Mouse (Mus musculus) heart, adult 2 months (tissue): ENCODE measurements around the gene Coq7. TPM values are rescaled to one million over a fixed set of nuclear protein-coding genes. Genes with fewer than 3 reads are reported as not detected.

Experiments used
- DNase-seq, 2 experiments: peaks; one replicate each; pipeline ENCODE4 v3.0.0; 2021
- H3K27ac ChIP-seq: fragments of 200-600 bp; 2 replicates; pipeline ENCODE4 v1.8.1; 2022
- H3K27me3 ChIP-seq: fragments of 200-500 bp; 2 replicates; pipeline ENCODE4 v1.6.1; 2012; ENCODE audit warnings: mild to moderate bottlenecking, low read length, inconsistent platforms, mixed read lengths; ENCODE audit not compliant: control insufficient read depth, insufficient read depth
- H3K36me3 ChIP-seq: fragments of 200-500 bp; 2 replicates; pipeline ENCODE4 v1.6.1; 2012; ENCODE audit warnings: low read length, inconsistent platforms; ENCODE audit not compliant: control insufficient read depth, insufficient read depth
- H3K4me1 ChIP-seq: fragments of 200-500 bp; 2 replicates; pipeline ENCODE4 v1.6.1; 2011; ENCODE audit warnings: low read length; ENCODE audit not compliant: control insufficient read depth, insufficient read depth
- H3K4me3 ChIP-seq: fragments of 200-600 bp; 2 replicates; pipeline ENCODE4 v1.8.1; 2022
- H3K79me2 ChIP-seq: fragments of 200-500 bp; replicated peaks from 2 replicates; pipeline ENCODE4 v1.6.1; 2012; ENCODE audit warnings: mild to moderate bottlenecking, inconsistent platforms, low read length, moderate library complexity, mixed read lengths; ENCODE audit not compliant: control insufficient read depth, insufficient read depth
- H3K9ac ChIP-seq: fragments of 200-500 bp; 2 replicates; pipeline ENCODE4 v1.6.1; 2012; ENCODE audit warnings: low read depth, mild to moderate bottlenecking, control low read depth, inconsistent platforms, low read length, mixed read lengths
- CTCF ChIP-seq: fragments of 200-600 bp; IDR thresholded peaks from 2 replicates; pipeline ENCODE4 v1.8.1; 2022; ENCODE audit warnings: antibody characterized with exemption, mild to moderate bottlenecking, moderate library complexity
- EP300 ChIP-seq: fragments of 200-500 bp; IDR thresholded peaks from 2 replicates; pipeline ENCODE4 v1.6.1; 2011; ENCODE audit warnings: low read depth, low read length, control low read depth; ENCODE audit not compliant: insufficient read depth
- POLR2A ChIP-seq: fragments of 200-500 bp; IDR thresholded peaks from 2 replicates; pipeline ENCODE4 v1.6.1; 2011; ENCODE audit warnings: mild to moderate bottlenecking, low read depth, low read length, control low read depth; ENCODE audit not compliant: insufficient read depth
- WGBS: fragments of 180-500 bp; shearing (Covaris S2); methylation state at CpG from one replicate; pipeline ENCODE4 v1.1.7; 2018; 5-methylcytosine and 5-hydroxymethylcytosine counted together
- intact Hi-C: fragments of 180-260 bp; cut with DNase I; formaldehyde crosslinking; loops from one replicate; pipeline ENCODE4 v1.15.1; 2025
- polyA plus RNA-seq: library from polyadenylated mRNA; depleted of rRNA; stranded (reverse); fragments of >200 nt; gene quantifications from 2 replicates; pipeline ENCODE4 v1.2.3, GENCODE M21; 2012
- total RNA-seq, 2 experiments: library from RNA; stranded (reverse); gene quantifications; 2 replicates each; pipeline ENCODE4 v1.2.3; 2021

Gene Coq7
- total and polyA plus RNA-seq, 3 experiments: 110 to 151 (median 128) TPM

DNA sequence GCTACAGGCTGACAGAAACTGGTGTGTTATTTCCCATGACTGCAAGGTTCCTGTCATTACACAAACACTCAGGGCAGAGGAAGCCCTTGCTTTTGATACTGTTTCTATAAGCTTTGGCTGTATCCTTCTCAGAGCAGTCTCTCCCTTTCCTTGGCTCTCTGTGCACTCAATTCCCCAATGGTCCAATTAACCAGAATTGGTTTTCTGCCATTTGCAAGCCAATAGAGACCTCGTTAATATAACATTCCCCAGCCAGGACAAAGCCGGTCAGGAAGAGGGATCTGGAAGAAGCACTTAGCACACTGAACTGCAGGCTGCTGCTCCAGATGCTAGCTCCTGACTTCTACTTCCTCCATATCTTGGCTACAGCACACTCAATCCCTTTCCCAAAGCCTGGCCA lies 21.1 kb upstream of the Coq7 start:
- no peaks in the 10 kb centered on the region for H3K27me3 ChIP-seq
- H3K36me3 ChIP-seq: no peaks in the 10 kb centered on the region
- intact Hi-C loops: no loop called here
- no peaks in the 10 kb centered on the region for H3K79me2 ChIP-seq
- H3K9ac ChIP-seq: no peak overlapping the region
- no peak overlapping the region for H3K27ac ChIP-seq
- no peak for DNase-seq
- 74% methylated on average over 2 of the region's 2 CpGs for WGBS
- no peak for TF ChIP-seq CTCF
- no peak for TF ChIP-seq EP300
- no peak for TF ChIP-seq POLR2A
- H3K4me3 ChIP-seq: no peak overlapping the region
- H3K4me1 ChIP-seq: no peaks in the 10 kb centered on the region

DNA sequence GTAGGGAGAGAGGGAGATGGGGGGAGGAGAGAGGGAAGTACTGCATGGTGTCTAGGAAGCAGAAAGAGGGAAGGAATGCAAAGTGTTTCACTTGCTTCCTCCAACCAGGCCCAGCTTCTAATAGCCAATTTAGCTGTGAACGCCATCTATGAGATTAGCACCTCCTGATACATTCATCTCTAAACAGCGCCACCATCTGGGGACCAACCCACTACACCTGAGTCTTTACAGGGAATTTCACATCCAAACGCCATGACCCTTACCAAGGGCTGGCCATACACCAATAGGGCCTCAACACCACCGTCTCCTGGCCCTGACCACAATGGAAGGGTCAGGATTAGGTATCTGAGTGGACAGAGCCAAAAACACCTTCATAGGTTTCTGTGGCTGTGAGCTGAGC lies 20.7 kb upstream of the Coq7 start:
- Histone ChIP-seq H3K4me3 (no peak overlapping the region), H3K4me1 (no peaks in the 10 kb centered on the region), H3K36me3 (no peaks in the 10 kb centered on the region), H3K27ac (no peak overlapping the region), H3K27me3 (no peaks in the 10 kb centered on the region), H3K9ac (no peak overlapping the region), H3K79me2 (no peaks in the 10 kb centered on the region)
- no peak for TF ChIP-seq POLR2A
- no peak for TF ChIP-seq EP300
- TF ChIP-seq CTCF: no peak
- intact Hi-C loops: no loop called here
- no peak for DNase-seq
- WGBS: 63% methylated on average over 4 of the region's 4 CpGs

DNA sequence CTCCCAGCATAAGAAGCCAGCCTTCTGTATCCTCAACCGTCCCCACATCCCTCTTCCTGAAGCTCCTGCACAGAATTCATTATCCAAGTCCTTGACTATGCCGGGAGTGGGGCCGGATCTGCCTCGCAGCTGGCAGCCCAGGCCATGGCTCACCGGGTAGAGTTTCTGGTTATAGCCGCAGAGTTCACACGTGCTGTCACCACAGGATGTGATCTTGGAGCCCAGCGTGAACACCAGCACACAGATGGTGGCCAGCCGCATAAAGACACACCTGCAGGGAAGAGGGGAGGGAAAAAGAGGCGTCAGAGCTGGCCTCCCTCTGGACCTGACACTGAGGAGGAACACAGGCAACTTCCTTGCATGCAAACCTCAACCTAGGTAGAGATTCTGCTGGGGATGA lies 14.3 kb upstream of the Coq7 start:
- 70% methylated on average over 10 of the region's 10 CpGs for WGBS
- H3K79me2 ChIP-seq: no peaks in the 10 kb centered on the region
- no peaks in the 10 kb centered on the region for H3K4me1 ChIP-seq
- H3K9ac ChIP-seq: no peak overlapping the region
- H3K27me3 ChIP-seq: no peaks in the 10 kb centered on the region
- no peak overlapping the region for H3K4me3 ChIP-seq
- intact Hi-C loops: no loop called here
- no peak for TF ChIP-seq EP300
- no peak for TF ChIP-seq POLR2A
- TF ChIP-seq CTCF: no peak
- no peaks in the 10 kb centered on the region for H3K36me3 ChIP-seq
- no peak overlapping the region for H3K27ac ChIP-seq
- DNase-seq: no peak

DNA sequence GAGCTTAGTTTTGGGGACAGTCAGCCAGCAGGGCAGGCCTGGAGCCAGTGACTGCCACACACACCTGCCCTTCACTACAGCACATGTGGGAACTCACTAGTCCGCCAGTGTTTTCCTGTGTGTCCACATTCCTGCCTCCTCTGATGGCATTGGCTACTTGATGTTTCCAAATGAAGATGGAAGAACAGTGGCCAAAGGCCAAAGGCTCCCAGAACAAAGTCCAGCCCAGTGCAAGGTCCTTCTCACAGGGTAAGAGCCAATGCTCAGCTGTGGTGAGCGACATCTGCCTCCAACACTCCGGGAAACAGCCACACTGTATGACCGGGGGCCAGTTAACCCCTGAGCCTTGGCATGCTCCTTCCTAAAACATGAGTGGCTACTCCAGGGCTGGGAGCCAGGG lies 11.0 kb upstream of the Coq7 start:
- Histone ChIP-seq H3K27me3 (no peaks in the 10 kb centered on the region), H3K4me3 (no peak overlapping the region), H3K79me2 (no peaks in the 10 kb centered on the region), H3K9ac (no peak overlapping the region), H3K4me1 (no peaks in the 10 kb centered on the region), H3K36me3 (no peaks in the 10 kb centered on the region), H3K27ac (no peak overlapping the region)
- TF ChIP-seq CTCF: no peak
- TF ChIP-seq EP300: no peak
- no peak for TF ChIP-seq POLR2A
- DNase-seq: no peak
- intact Hi-C loops: no loop called here
- 90% methylated on average over 4 of the region's 4 CpGs for WGBS

DNA sequence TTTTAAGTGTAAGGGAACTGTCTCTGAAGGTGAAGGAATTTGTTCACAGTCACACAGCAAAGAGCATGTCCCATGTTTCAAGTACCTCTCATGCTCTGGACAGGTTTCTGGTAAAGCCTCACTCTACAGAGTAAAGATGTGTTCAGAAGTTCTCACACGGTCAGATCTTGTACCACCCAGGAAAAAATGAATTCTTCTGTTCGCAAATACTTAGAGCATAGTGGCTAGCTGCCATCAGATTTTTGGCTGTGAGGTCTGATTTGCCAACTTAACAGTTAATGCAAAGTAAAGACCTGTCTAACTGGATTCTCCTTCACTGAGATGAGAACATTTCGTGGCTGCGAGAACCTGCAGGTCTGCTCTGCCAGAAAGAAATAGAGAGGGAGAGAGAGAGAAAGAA lies 1.9 kb upstream of the Coq7 start:
- peaks cover 2% of the 10 kb centered on the region; the same call in 1 of the 2 replicates for H3K4me1 ChIP-seq
- no peak for TF ChIP-seq POLR2A
- TF ChIP-seq EP300: no peak
- H3K4me3 ChIP-seq: no peak overlapping the region
- no peaks in the 10 kb centered on the region; the same call in 1 of the 2 replicates for H3K36me3 ChIP-seq
- WGBS: 70% methylated on average over 4 of the region's 4 CpGs
- H3K27ac ChIP-seq: no peak overlapping the region
- intact Hi-C loops: loop anchor here (10.0 kb wide), 1 partner anchor 420 kb away; the partner anchor contains the start of gene Rps15a
- DNase-seq: no peak
- no peaks in the 10 kb centered on the region for H3K79me2 ChIP-seq
- no peaks in the 10 kb centered on the region for H3K27me3 ChIP-seq
- H3K9ac ChIP-seq: no peak overlapping the region

DNA sequence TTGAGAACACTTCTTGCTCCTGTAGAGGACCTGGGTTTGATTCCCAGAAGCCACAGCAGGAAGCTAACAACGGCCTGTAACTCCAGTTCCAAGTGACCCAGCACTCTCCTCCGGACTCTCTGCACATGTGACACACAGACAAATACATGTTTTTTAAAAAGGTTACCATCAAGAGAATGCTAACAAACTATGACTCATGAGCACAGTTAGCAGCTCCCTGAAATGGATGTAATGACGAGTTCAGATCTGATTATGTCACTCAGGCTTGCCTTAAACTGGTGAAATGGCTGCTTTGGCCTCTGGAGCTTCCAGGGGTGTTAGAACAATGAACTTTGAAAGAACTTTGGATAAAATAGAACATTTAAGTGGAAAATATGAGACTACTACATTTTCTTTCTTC lies 1.2 kb upstream of the Coq7 start:
- Histone ChIP-seq H3K36me3 (no peaks in the 10 kb centered on the region; the same call in 1 of the 2 replicates), H3K4me1 (peaks cover 2% of the 10 kb centered on the region; the same call in 1 of the 2 replicates), H3K9ac (no peak overlapping the region), H3K4me3 (no peak overlapping the region), H3K27me3 (no peaks in the 10 kb centered on the region), H3K27ac (no peak overlapping the region), H3K79me2 (no peaks in the 10 kb centered on the region)
- TF ChIP-seq CTCF: no peak
- no peak for TF ChIP-seq EP300
- TF ChIP-seq POLR2A: no peak
- intact Hi-C loops: loop anchor here (5.0 to 10.0 kb wide), 2 partner anchors 58 to 420 kb away; partner anchors contain the start of gene Rps15a
- DNase-seq: no peak
- 69% methylated on average over 3 of the region's 3 CpGs for WGBS
